ENCODE assay signal across 17 mouse cellular contexts in the genomic region with DNA sequence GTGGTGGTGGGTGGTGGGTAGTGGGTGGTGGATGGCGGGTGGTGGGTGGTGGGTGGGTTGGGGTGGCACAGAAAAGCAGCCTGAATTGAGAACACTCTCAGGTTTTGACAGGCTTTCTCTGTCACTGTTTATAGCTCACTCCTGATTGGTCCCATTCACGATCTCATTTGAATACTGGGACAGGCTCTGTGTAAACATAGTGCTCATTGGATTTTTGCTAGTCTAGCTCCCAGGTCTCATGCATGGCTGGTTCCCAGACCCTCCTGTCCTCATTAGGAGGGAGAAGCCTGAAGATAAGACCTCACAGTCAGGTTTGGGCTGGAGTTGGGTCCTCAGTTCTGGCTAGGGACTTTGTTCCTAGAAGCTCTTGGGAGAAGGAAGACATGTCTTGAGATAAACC.
DNase-seq lines count a peak whose midpoint lies in the region; ATAC-seq and TF ChIP-seq lines count a peak whose summit lies in the region.
"Had no signal": no experiment of that assay in that cellular context is flagged by ENCODE, and none has a peak within 500 bp of the region (broad histone marks: within the 10 kb centered on the region; RNA-seq: fewer than 3 reads in every experiment).

No protein-coding gene starts in this region.

- WGBS in heart, adult 2 months, result 89% methylated on average over 2 of the region's 2 CpGs
- 74% methylated on average over 2 of the region's 2 CpGs for whole genome bisulfite sequencing in limb, embryonic 11.5 days
- 86% methylated on average over 2 of the region's 2 CpGs for WGBS in limb, embryonic 10.5 days
- 77% methylated on average over 2 of the region's 2 CpGs for WGBS in forebrain, embryonic 12.5 days
- WGBS in hindbrain, embryonic 13.5 days, result 61% methylated on average over 2 of the region's 2 CpGs

- H3K4me3 ChIP-seq in heart, adult 2 months, result no peak overlapping the region
- H3K4me3 ChIP-seq in limb, embryonic 11.5 days (ENCODE audit: low read depth, low read length), result no peak overlapping the region
- H3K4me3 ChIP-seq in limb, embryonic 10.5 days, result no peak overlapping the region
- H3K4me3 ChIP-seq in forebrain, embryonic 12.5 days (replicated peaks), result no peak overlapping the region
- no peak overlapping the region for H3K4me3 ChIP-seq in hindbrain, embryonic 13.5 days
- H3K4me3 ChIP-seq: erythroblast, embryonic 14.5 days; liver, embryonic 12.5 days; stomach, embryonic 15.5 days had no signal

- no peak for TF ChIP-seq EP300 in heart, adult 2 months (IDR thresholded peaks at IDR 0.05; ENCODE audit: insufficient read depth, low read depth, low read length)

- DNase-seq in heart, adult 2 months, result no peak
- no peak for DNase-seq in heart, postnatal 36 days
- no peak for DNase-seq in limb, embryonic 11.5 days (ENCODE audit: low spot score)
- DNase-seq in limb, embryonic 10.5 days (ENCODE audit: low spot score), result no peak
- no peak for DNase-seq in layer of hippocampus, postnatal 25 days (ENCODE audit: extremely low spot score in 1 of 2, low spot score in 1 of 2)
- DNase-seq in gastrocnemius, postnatal 25 days, result no peak
- DNase-seq: adrenal gland, postnatal 36 days; kidney, postnatal 4 days; lung, postnatal 36 days; thymus, postnatal 4 days had no signal

- TF ChIP-seq CTCF in heart, adult 2 months (IDR thresholded peaks at IDR 0.05), result no peak

- intact Hi-C loops in heart, adult 2 months (cut with DNase I), result loop anchor here (5.0 kb wide), 1 partner anchor 58 kb away; no protein-coding TSS in a partner anchor
- intact Hi-C loops in heart, postnatal 36 days (cut with DNase I), result loop anchor here (2.0 to 5.0 kb wide), 2 partner anchors 58 to 79 kb away; no protein-coding TSS in a partner anchor

- peaks cover 6% of the 10 kb centered on the region; the same call in 1 of the 2 replicates for H3K36me3 ChIP-seq in heart, adult 2 months (ENCODE audit: control insufficient read depth, insufficient read depth, low read length)
- no peaks in the 10 kb centered on the region for H3K36me3 ChIP-seq in limb, embryonic 11.5 days (ENCODE audit: control insufficient read depth, insufficient read depth, low read length)
- H3K36me3 ChIP-seq in limb, embryonic 10.5 days, result no peaks in the 10 kb centered on the region
- H3K36me3 ChIP-seq in forebrain, embryonic 12.5 days (replicated peaks), result no peaks in the 10 kb centered on the region
- H3K36me3 ChIP-seq in hindbrain, embryonic 13.5 days, result no peaks in the 10 kb centered on the region
- H3K36me3 ChIP-seq: G1E; liver, embryonic 12.5 days; stomach, embryonic 15.5 days had no signal

- H3K9ac ChIP-seq in heart, adult 2 months (ENCODE audit: low read depth, low read length), result no peak overlapping the region
- H3K9ac ChIP-seq in limb, embryonic 11.5 days (ENCODE audit: low read length), result no peak overlapping the region
- H3K9ac ChIP-seq in forebrain, embryonic 12.5 days, result no peak overlapping the region
- H3K9ac ChIP-seq in hindbrain, embryonic 13.5 days, result no peak overlapping the region
- H3K9ac ChIP-seq: liver, embryonic 12.5 days; stomach, embryonic 15.5 days had no signal

- H3K9me3 ChIP-seq in limb, embryonic 11.5 days (ENCODE audit: control insufficient read depth, low read length), result no peaks in the 10 kb centered on the region
- no peaks in the 10 kb centered on the region for H3K9me3 ChIP-seq in limb, embryonic 10.5 days (replicated peaks)
- H3K9me3 ChIP-seq in forebrain, embryonic 12.5 days, result no peaks in the 10 kb centered on the region
- peaks cover under 1% of the 10 kb centered on the region; the same call in 1 of the 2 replicates for H3K9me3 ChIP-seq in hindbrain, embryonic 13.5 days
- H3K9me3 ChIP-seq: G1E; liver, embryonic 12.5 days; stomach, embryonic 15.5 days had no signal

- H3K27ac ChIP-seq in heart, adult 2 months, result peak overlapping the region; percentile 41
- no peak overlapping the region for H3K27ac ChIP-seq in limb, embryonic 11.5 days (replicated peaks; ENCODE audit: low read depth, low read length)
- no peak overlapping the region for H3K27ac ChIP-seq in limb, embryonic 10.5 days
- no peak overlapping the region for H3K27ac ChIP-seq in forebrain, embryonic 12.5 days
- no peak overlapping the region for H3K27ac ChIP-seq in hindbrain, embryonic 13.5 days
- H3K27ac ChIP-seq: liver, embryonic 12.5 days; stomach, embryonic 15.5 days had no signal

- no peaks in the 10 kb centered on the region for H3K79me2 ChIP-seq in heart, adult 2 months (replicated peaks; ENCODE audit: control insufficient read depth, insufficient read depth, low read length)

- H3K4me2 ChIP-seq in limb, embryonic 11.5 days (ENCODE audit: low read depth, severe bottlenecking), result no peak overlapping the region
- H3K4me2 ChIP-seq in forebrain, embryonic 12.5 days, result no peak overlapping the region
- H3K4me2 ChIP-seq in hindbrain, embryonic 13.5 days, result no peak overlapping the region
- H3K4me2 ChIP-seq: liver, embryonic 12.5 days; stomach, embryonic 15.5 days had no signal

- 0 out of 2 replicates have a peak, but pooled peaks have one; percentile 39 for ATAC-seq in limb, embryonic 11.5 days (ENCODE audit: insufficient number of reproducible peaks, low FRiP score, low TSS enrichment, low read depth)
- ATAC-seq in forebrain, embryonic 12.5 days (ENCODE audit: low FRiP score), result peak; percentile 60; the same call in 1 of the 2 replicates
- ATAC-seq in hindbrain, embryonic 13.5 days (ENCODE audit: low FRiP score), result 0 out of 2 replicates have a peak, but pooled peaks have one; percentile 46
- ATAC-seq: intestine, embryonic 16.5 days; liver, embryonic 12.5 days had no signal

- no peak for TF ChIP-seq POLR2A in heart, adult 2 months (IDR thresholded peaks at IDR 0.05; ENCODE audit: insufficient read depth, low read depth, low read length)

- no peaks in the 10 kb centered on the region for H3K27me3 ChIP-seq in heart, adult 2 months (ENCODE audit: control insufficient read depth, insufficient read depth, low read length)
- no peaks in the 10 kb centered on the region for H3K27me3 ChIP-seq in limb, embryonic 11.5 days (ENCODE audit: control insufficient read depth, insufficient read depth, low read length)
- H3K27me3 ChIP-seq in limb, embryonic 10.5 days (ENCODE audit: low read depth, poor library complexity, severe bottlenecking), result no peaks in the 10 kb centered on the region
- no peaks in the 10 kb centered on the region for H3K27me3 ChIP-seq in forebrain, embryonic 12.5 days
- peaks cover 8% of the 10 kb centered on the region; the same call in 1 of the 2 replicates for H3K27me3 ChIP-seq in hindbrain, embryonic 13.5 days
- H3K27me3 ChIP-seq: liver, embryonic 12.5 days; stomach, embryonic 15.5 days had no signal

- H3K4me1 ChIP-seq in heart, adult 2 months (ENCODE audit: control insufficient read depth, insufficient read depth, low read length), result peaks cover 8% of the 10 kb centered on the region
- H3K4me1 ChIP-seq in limb, embryonic 11.5 days (ENCODE audit: control insufficient read depth, insufficient read depth, low read length), result no peaks in the 10 kb centered on the region
- peaks cover 10% of the 10 kb centered on the region for H3K4me1 ChIP-seq in limb, embryonic 10.5 days
- H3K4me1 ChIP-seq in forebrain, embryonic 12.5 days, result peaks cover 9% of the 10 kb centered on the region; the same call in 1 of the 2 replicates
- H3K4me1 ChIP-seq in hindbrain, embryonic 13.5 days (replicated peaks), result peaks cover 17% of the 10 kb centered on the region
- H3K4me1 ChIP-seq: liver, embryonic 12.5 days; stomach, embryonic 15.5 days had no signal
